ENCODE assay signal across 23 mouse cellular contexts in genomic region chr5:111114597-111114996, GRCm38 (mm10).
"Had no signal": no experiment of that assay in that cellular context is flagged by ENCODE, and none has a peak within 500 bp of the region (broad histone marks: within the 10 kb centered on the region; RNA-seq: fewer than 3 reads in every experiment).

No protein-coding gene starts in this region.

- H3K4me2 ChIP-seq: heart, embryonic 13.5 days; heart, embryonic 15.5 days; hindbrain, embryonic 13.5 days; hindbrain, embryonic 15.5 days; limb, embryonic 13.5 days; limb, embryonic 15.5 days had no signal

- H3K4me3 ChIP-seq: heart, embryonic 10.5 days; heart, embryonic 13.5 days; heart, embryonic 15.5 days; hindbrain, embryonic 13.5 days; hindbrain, embryonic 15.5 days; limb, embryonic 13.5 days; limb, embryonic 15.5 days; liver, embryonic 12.5 days had no signal

- ATAC-seq: forebrain, postnatal 0 days; hindbrain, postnatal 0 days; liver, embryonic 12.5 days had no signal

- H3K27me3 ChIP-seq: hindbrain, embryonic 13.5 days; hindbrain, embryonic 15.5 days; liver, embryonic 12.5 days had no signal

- H3K9me3 ChIP-seq: heart, embryonic 10.5 days; heart, embryonic 13.5 days; heart, embryonic 15.5 days; hindbrain, embryonic 13.5 days; hindbrain, embryonic 15.5 days; limb, embryonic 13.5 days; limb, embryonic 15.5 days; liver, embryonic 12.5 days had no signal

- H3K36me3 ChIP-seq: heart, embryonic 15.5 days; hindbrain, embryonic 13.5 days; hindbrain, embryonic 15.5 days; limb, embryonic 15.5 days; liver, embryonic 12.5 days had no signal

- DNase-seq: forebrain, postnatal 0 days; gastrocnemius, postnatal 10 days; gastrocnemius, postnatal 25 days; heart, postnatal 14 days; heart, postnatal 36 days; kidney, adult 18-20 months; kidney, adult 8-10 months; kidney, postnatal 14 days; kidney, postnatal 36 days; layer of hippocampus, adult 9-11 months; layer of hippocampus, postnatal 36 days; left cerebral cortex, postnatal 4 days; lung, adult 18-20 months had no signal

- H3K9ac ChIP-seq: forebrain, postnatal 0 days; heart, embryonic 13.5 days; heart, embryonic 15.5 days; hindbrain, embryonic 13.5 days; hindbrain, embryonic 15.5 days; limb, embryonic 13.5 days; limb, embryonic 15.5 days; liver, embryonic 12.5 days; liver, embryonic 14.5 days had no signal

- H3K27ac ChIP-seq: hindbrain, embryonic 15.5 days; hindbrain, postnatal 0 days; limb, embryonic 15.5 days; liver, embryonic 12.5 days; liver, embryonic 14.5 days had no signal
